8 mouse cellular contexts compared by ENCODE assay signal in the genomic region with DNA sequence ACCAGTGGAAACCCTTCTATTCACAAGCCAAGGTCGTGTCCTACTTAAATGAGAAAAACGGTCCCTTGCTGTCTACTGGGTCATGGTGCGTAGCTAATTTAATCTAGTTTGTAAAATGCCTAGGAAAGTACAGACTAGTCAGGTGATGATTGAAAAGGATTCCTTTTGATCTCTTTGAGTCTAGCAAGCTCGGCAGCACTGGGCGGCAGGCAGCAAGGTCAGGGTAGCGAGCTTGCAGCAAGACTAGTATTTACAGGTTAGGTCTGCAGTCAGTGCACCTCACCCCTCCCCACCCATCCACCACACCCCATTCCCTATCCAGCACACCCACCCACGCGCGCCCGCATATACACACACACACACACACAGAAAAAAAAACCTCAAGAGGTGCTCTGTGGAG. TPM values are rescaled to one million over a fixed set of nuclear protein-coding genes. Genes with fewer than 3 reads are reported as not detected.
DNase-seq lines count a peak whose midpoint lies in the region; ATAC-seq and TF ChIP-seq lines count a peak whose summit lies in the region.

No protein-coding gene starts in this region.

- H3K27me3 ChIP-seq in heart, embryonic 14.5 days (ENCODE audit: control insufficient read depth, insufficient read depth, low read length): no peaks in the 10 kb centered on the region
- H3K27me3 ChIP-seq in ES-Bruce4 (ENCODE audit: control insufficient read depth, insufficient read depth, low read length, poor library complexity, severe bottlenecking): no peaks in the 10 kb centered on the region
- H3K27me3 ChIP-seq in hindbrain, postnatal 0 days (ENCODE audit: insufficient read depth, low read length): no peaks in the 10 kb centered on the region
- H3K27me3 ChIP-seq in liver, embryonic 12.5 days (replicated peaks): no peaks in the 10 kb centered on the region

- intact Hi-C loops in heart, postnatal 36 days (cut with DNase I): no loop called here

- H3K36me3 ChIP-seq in heart, embryonic 14.5 days (ENCODE audit: control insufficient read depth, insufficient read depth, low read length): no peaks in the 10 kb centered on the region
- no peaks in the 10 kb centered on the region for H3K36me3 ChIP-seq in ES-Bruce4 (ENCODE audit: control insufficient read depth, insufficient read depth, low read length, poor library complexity, severe bottlenecking)
- no peaks in the 10 kb centered on the region for H3K36me3 ChIP-seq in hindbrain, postnatal 0 days (ENCODE audit: insufficient read depth, low read length)
- no peaks in the 10 kb centered on the region for H3K36me3 ChIP-seq in liver, embryonic 12.5 days

- ATAC-seq in heart, embryonic 14.5 days (ENCODE audit: insufficient number of reproducible peaks, insufficient read depth, low FRiP score, low read depth): no peak
- no peak for ATAC-seq in hindbrain, postnatal 0 days
- ATAC-seq in liver, embryonic 12.5 days: no peak
- ATAC-seq in megakaryocyte-erythroid progenitor cell, adult 5-6 weeks (replicated peaks; ENCODE audit: low FRiP score, low TSS enrichment, poor library complexity, severe bottlenecking): no peak

- peaks cover 14 to 22% of the 10 kb centered on the region in 2 experiments for H3K4me1 ChIP-seq in heart, embryonic 14.5 days (ENCODE audit: control insufficient read depth in 2 of 2, insufficient read depth in 2 of 2, low read length in 2 of 2)
- H3K4me1 ChIP-seq in ES-Bruce4 (ENCODE audit: control insufficient read depth, insufficient read depth, low read length): no peaks in the 10 kb centered on the region
- peaks cover 16% of the 10 kb centered on the region for H3K4me1 ChIP-seq in hindbrain, postnatal 0 days (ENCODE audit: insufficient read depth, low read length)
- H3K4me1 ChIP-seq in liver, embryonic 12.5 days: peaks cover 66% of the 10 kb centered on the region

- no peaks in the 10 kb centered on the region for H3K9me3 ChIP-seq in heart, embryonic 14.5 days (ENCODE audit: control insufficient read depth, low read length)
- no peaks in the 10 kb centered on the region for H3K9me3 ChIP-seq in ES-Bruce4 (replicated peaks; ENCODE audit: control insufficient read depth, insufficient read depth, low read length, poor library complexity, severe bottlenecking)
- H3K9me3 ChIP-seq in hindbrain, postnatal 0 days (ENCODE audit: low read length): no peaks in the 10 kb centered on the region
- no peaks in the 10 kb centered on the region for H3K9me3 ChIP-seq in liver, embryonic 12.5 days (replicated peaks)

- peak overlapping the region; percentile 55 for H3K9ac ChIP-seq in heart, embryonic 14.5 days (ENCODE audit: low read length)
- peak overlapping the region; percentile 12; the same call in 1 of the 2 replicates for H3K9ac ChIP-seq in ES-Bruce4 (ENCODE audit: low read depth, poor library complexity, severe bottlenecking)
- H3K9ac ChIP-seq in hindbrain, postnatal 0 days (replicated peaks; ENCODE audit: low read length): no peak overlapping the region
- peak overlapping the region; percentile 66 for H3K9ac ChIP-seq in liver, embryonic 12.5 days

- TF ChIP-seq EP300 in ES-Bruce4 (IDR thresholded peaks at IDR 0.05; ENCODE audit: insufficient read depth, low read depth, low read length): 0 out of 2 replicates have a peak, but pooled peaks have one; percentile 39

- 0 out of 4 replicates have a peak overlapping the region, but pooled peaks of 1 of the 2 experiments have one; percentile 0 for H3K27ac ChIP-seq in heart, embryonic 14.5 days (replicated peaks in 1 of 2; ENCODE audit: control insufficient read depth in 1 of 2, insufficient read depth in 1 of 2, low read depth in 2 of 2, low read length in 2 of 2)
- H3K27ac ChIP-seq in ES-Bruce4 (ENCODE audit: insufficient read depth, low read length): no peak overlapping the region
- H3K27ac ChIP-seq in hindbrain, postnatal 0 days: no peak overlapping the region; the same call in 1 of the 2 replicates
- peak overlapping the region; percentile 71 for H3K27ac ChIP-seq in liver, embryonic 12.5 days

- no peak for DNase-seq in heart, postnatal 36 days
- DNase-seq in hindbrain, postnatal 0 days (ENCODE audit: low spot score): peak; percentile 5
- DNase-seq in MN1 (ENCODE audit: low spot score): no peak
- no peak for DNase-seq in gastrocnemius, postnatal 4 days (ENCODE audit: low spot score in 2 of 2)

- WGBS in heart, embryonic 14.5 days: 57% methylated on average over 10 of the region's 10 CpGs
- WGBS in hindbrain, postnatal 0 days: 66% methylated on average over 10 of the region's 10 CpGs
- 71% methylated on average over 10 of the region's 10 CpGs for WGBS in liver, embryonic 12.5 days (ENCODE audit: insufficient replicate concordance)

- no peak for TF ChIP-seq CTCF in ES-Bruce4 (IDR thresholded peaks at IDR 0.05; ENCODE audit: low read depth, low read length)
- no peak for TF ChIP-seq CTCF in hindbrain, postnatal 0 days (IDR thresholded peaks at IDR 0.05; ENCODE audit: low read depth)

- TF ChIP-seq POLR2A in ES-Bruce4 (IDR thresholded peaks at IDR 0.05; ENCODE audit: insufficient read depth, low read length): no peak

- H3K4me3 ChIP-seq in heart, embryonic 14.5 days (ENCODE audit: control insufficient read depth in 1 of 2, insufficient read depth in 1 of 2, low read depth in 1 of 2, low read length in 2 of 2): peak overlapping the region in 1 of 2 experiments; percentile 43; a peak in 1 of 4 replicates
- no peak overlapping the region for H3K4me3 ChIP-seq in ES-Bruce4 (ENCODE audit: low read depth, low read length)
- no peak overlapping the region for H3K4me3 ChIP-seq in hindbrain, postnatal 0 days (ENCODE audit: low read length)
- H3K4me3 ChIP-seq in liver, embryonic 12.5 days: no peak overlapping the region

- H3K4me2 ChIP-seq in heart, embryonic 14.5 days (ENCODE audit: low read length): peak overlapping the region; percentile 93
- H3K4me2 ChIP-seq in hindbrain, postnatal 0 days (ENCODE audit: low read depth, low read length): peak overlapping the region; percentile 81; the same call in 1 of the 2 replicates
- H3K4me2 ChIP-seq in liver, embryonic 12.5 days: peak overlapping the region; percentile 85

RNA-seq across cellular contexts. Expression of a gene that starts 31.1 kb away (rescaled TPM):
- 12.3 and 15.6 TPM in 2 replicates for polyA plus RNA-seq in heart, embryonic 14.5 days (2014; fragmentation: Nextera tagmentation; extraction: Ambion mirVana)
- 10 to 100 TPM in 1 of 2 experiments, 1 to 10 TPM in 1; 8.0 to 10.3 TPM for total RNA-seq in heart, postnatal 36 days (2021)
- 10.3 and 10.5 TPM in 2 replicates for polyA plus RNA-seq in ES-Bruce4 (2011; ENCODE audit: insufficient read depth, insufficient read length, low read depth, missing spikeins)
- total RNA-seq in hindbrain, postnatal 0 days (2014; rRNA removed): 33.7 and 34.3 TPM in 2 replicates
- 23.8 and 28.1 TPM in 2 replicates for polyA plus RNA-seq in hindbrain, postnatal 0 days (2015; fragmentation: Nextera tagmentation; extraction: Ambion mirVana)
- polyA plus RNA-seq in liver, embryonic 12.5 days (2016; fragmentation: Nextera tagmentation; extraction: Ambion mirVana): 18.3 and 18.9 TPM in 2 replicates
- total RNA-seq in gastrocnemius, postnatal 4 days (2021): 10 to 100 TPM; 10.4 to 12.4 TPM
- total RNA-seq in megakaryocyte-erythroid progenitor cell, adult 5-6 weeks (2014; fragmentation: Nextera tagmentation): 13.0 and 19.0 TPM in 2 replicates
- 11.2 and 23.9 TPM in 2 replicates for total RNA-seq in megakaryocyte-erythroid progenitor cell, adult 5-6 weeks (2017)

RNA-seq across cellular contexts. Expression of a gene that starts 34.7 kb away (rescaled TPM):
- 1.4 TPM in 1 of 2 replicates, not detected in the other for polyA plus RNA-seq in heart, embryonic 14.5 days (2014; fragmentation: Nextera tagmentation; extraction: Ambion mirVana)
- 1 to 10 TPM; 1.1 to 5.5 TPM for total RNA-seq in heart, postnatal 36 days (2021)
- 1.9 and 4.8 TPM in 2 replicates for polyA plus RNA-seq in ES-Bruce4 (2011; ENCODE audit: insufficient read depth, insufficient read length, low read depth, missing spikeins)
- not detected in 2 replicates for total RNA-seq in hindbrain, postnatal 0 days (2014; rRNA removed)
- 1.6 and 6.1 TPM in 2 replicates for polyA plus RNA-seq in hindbrain, postnatal 0 days (2015; fragmentation: Nextera tagmentation; extraction: Ambion mirVana)
- polyA plus RNA-seq in liver, embryonic 12.5 days (2016; fragmentation: Nextera tagmentation; extraction: Ambion mirVana): 0.51 and 1.7 TPM in 2 replicates
- total RNA-seq in gastrocnemius, postnatal 4 days (2021): 1 to 10 TPM; 1.5 to 3.6 TPM
- 12.5 TPM in 1 of 2 replicates, not detected in the other for total RNA-seq in megakaryocyte-erythroid progenitor cell, adult 5-6 weeks (2014; fragmentation: Nextera tagmentation)
- total RNA-seq in megakaryocyte-erythroid progenitor cell, adult 5-6 weeks (2017): 7.8 and 10.8 TPM in 2 replicates
